Mouse (Mus musculus): ENCODE results near the gene Pam. TPM values are rescaled to one million over a fixed set of nuclear protein-coding genes. Genes with fewer than 3 reads are reported as not detected.

The Pam gene
- polyA plus RNA-seq, 1 experiment from 2014 or later, result 65.9 TPM

GRCm38 (mm10) chr1:97976072-97976471, 119.4 kb downstream of the Pam start:
- TF ChIP-seq CTCF (IDR thresholded peaks at IDR 0.05; ENCODE audit: low read depth), result 0 out of 2 replicates have a peak, but pooled peaks have one; percentile 11
- WGBS, result 56% methylated on average over 13 of the region's 13 CpGs
- ATAC-seq, result no peak
- H3K9ac ChIP-seq (ENCODE audit: low read depth, low read length), result no peak overlapping the region
- H3K4me2 ChIP-seq (replicated peaks; ENCODE audit: low read depth), result peak overlapping the region; percentile 86
- H3K4me1 ChIP-seq (replicated peaks; ENCODE audit: control insufficient read depth, insufficient read depth, low read length), result no peaks in the 10 kb centered on the region
- peak overlapping the region; percentile 67 for H3K4me3 ChIP-seq (ENCODE audit: low read depth, low read length)
- H3K36me3 ChIP-seq (ENCODE audit: control insufficient read depth, insufficient read depth), result 0 out of 2 replicates have a peak, but pooled peaks cover 3% of the 10 kb centered on the region
- H3K9me3 ChIP-seq (ENCODE audit: control insufficient read depth), result no peaks in the 10 kb centered on the region
- no peak overlapping the region for H3K27ac ChIP-seq (ENCODE audit: low read depth, low read length)
- H3K27me3 ChIP-seq (replicated peaks; ENCODE audit: control insufficient read depth, insufficient read depth, low read length), result no peaks in the 10 kb centered on the region

DNA sequence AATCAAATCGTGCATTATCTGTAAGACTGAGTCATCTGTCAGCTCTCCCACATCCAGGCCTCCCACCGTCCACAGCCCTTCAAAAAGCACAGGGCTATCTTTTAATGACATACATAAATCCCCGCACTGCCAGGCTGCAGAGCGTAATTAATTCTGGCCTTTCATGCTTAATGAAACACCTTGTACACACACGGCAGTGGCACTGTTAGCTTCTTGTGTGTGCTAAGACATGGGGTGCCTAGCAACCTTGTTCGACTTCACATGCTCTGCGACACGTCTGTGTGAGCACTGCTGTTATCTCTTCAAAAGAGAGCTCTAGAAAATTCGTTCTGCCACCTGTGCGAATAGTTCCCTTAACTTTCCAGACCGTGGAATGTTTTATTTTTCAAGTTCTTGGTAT, 120.5 kb downstream of the Pam start:
- Histone ChIP-seq H3K27me3 (replicated peaks; ENCODE audit: control insufficient read depth, insufficient read depth, low read length) (no peaks in the 10 kb centered on the region), H3K4me1 (replicated peaks; ENCODE audit: control insufficient read depth, insufficient read depth, low read length) (no peaks in the 10 kb centered on the region), H3K9ac (ENCODE audit: low read depth, low read length) (no peak overlapping the region), H3K36me3 (ENCODE audit: control insufficient read depth, insufficient read depth) (0 out of 2 replicates have a peak, but pooled peaks cover 3% of the 10 kb centered on the region), H3K9me3 (ENCODE audit: control insufficient read depth) (no peaks in the 10 kb centered on the region), H3K4me2 (replicated peaks; ENCODE audit: low read depth) (no peak overlapping the region), H3K4me3 (ENCODE audit: low read depth, low read length) (no peak overlapping the region), H3K27ac (ENCODE audit: low read depth, low read length) (no peak overlapping the region)
- 75% methylated on average over 11 of the region's 11 CpGs for WGBS
- no peak for TF ChIP-seq CTCF (IDR thresholded peaks at IDR 0.05; ENCODE audit: low read depth)
- ATAC-seq, result no peak

GRCm38 (mm10) chr1:97969765-97970164, 125.7 kb downstream of the Pam start:
- no peaks in the 10 kb centered on the region for H3K4me1 ChIP-seq (replicated peaks; ENCODE audit: control insufficient read depth, insufficient read depth, low read length)
- ATAC-seq, result no peak
- 0 out of 2 replicates have a peak, but pooled peaks cover 3% of the 10 kb centered on the region for H3K36me3 ChIP-seq (ENCODE audit: control insufficient read depth, insufficient read depth)
- H3K4me3 ChIP-seq (ENCODE audit: low read depth, low read length), result no peak overlapping the region
- no peaks in the 10 kb centered on the region for H3K9me3 ChIP-seq (ENCODE audit: control insufficient read depth)
- H3K4me2 ChIP-seq (replicated peaks; ENCODE audit: low read depth), result no peak overlapping the region
- H3K27me3 ChIP-seq (replicated peaks; ENCODE audit: control insufficient read depth, insufficient read depth, low read length), result no peaks in the 10 kb centered on the region
- 33% methylated on average over 4 of the region's 4 CpGs for WGBS
- no peak overlapping the region for H3K27ac ChIP-seq (ENCODE audit: low read depth, low read length)
- no peak overlapping the region for H3K9ac ChIP-seq (ENCODE audit: low read depth, low read length)
- no peak for TF ChIP-seq CTCF (IDR thresholded peaks at IDR 0.05; ENCODE audit: low read depth)

DNA sequence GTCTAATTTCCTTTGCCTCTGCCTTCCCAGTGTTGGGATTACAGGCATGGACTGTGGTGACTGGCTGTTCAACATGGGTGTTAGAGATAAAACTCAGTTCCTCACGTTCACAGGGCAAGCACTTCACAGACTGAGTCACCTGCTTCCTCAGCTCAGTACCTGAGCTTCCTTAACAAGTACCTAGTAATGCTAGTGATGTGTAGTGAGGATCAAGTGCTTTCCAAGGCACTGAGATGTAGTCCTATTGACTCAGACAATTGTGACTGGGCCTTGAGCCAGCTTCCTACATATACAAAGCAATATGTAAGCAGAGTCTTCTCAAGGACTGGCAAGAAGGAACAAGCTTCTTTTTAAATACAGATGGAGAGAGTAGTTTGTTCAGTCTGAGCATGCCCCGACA, 131.7 kb downstream of the Pam start:
- Histone ChIP-seq H3K4me3 (ENCODE audit: low read depth, low read length) (no peak overlapping the region), H3K4me2 (replicated peaks; ENCODE audit: low read depth) (no peak overlapping the region), H3K27me3 (replicated peaks; ENCODE audit: control insufficient read depth, insufficient read depth, low read length) (no peaks in the 10 kb centered on the region), H3K27ac (ENCODE audit: low read depth, low read length) (no peak overlapping the region), H3K4me1 (replicated peaks; ENCODE audit: control insufficient read depth, insufficient read depth, low read length) (no peaks in the 10 kb centered on the region), H3K9me3 (ENCODE audit: control insufficient read depth) (no peaks in the 10 kb centered on the region), H3K36me3 (ENCODE audit: control insufficient read depth, insufficient read depth) (no peaks in the 10 kb centered on the region), H3K9ac (ENCODE audit: low read depth, low read length) (no peak overlapping the region)
- WGBS, result 55% methylated on average over 2 of the region's 2 CpGs
- no peak for ATAC-seq
- TF ChIP-seq CTCF (IDR thresholded peaks at IDR 0.05; ENCODE audit: low read depth), result no peak

DNA sequence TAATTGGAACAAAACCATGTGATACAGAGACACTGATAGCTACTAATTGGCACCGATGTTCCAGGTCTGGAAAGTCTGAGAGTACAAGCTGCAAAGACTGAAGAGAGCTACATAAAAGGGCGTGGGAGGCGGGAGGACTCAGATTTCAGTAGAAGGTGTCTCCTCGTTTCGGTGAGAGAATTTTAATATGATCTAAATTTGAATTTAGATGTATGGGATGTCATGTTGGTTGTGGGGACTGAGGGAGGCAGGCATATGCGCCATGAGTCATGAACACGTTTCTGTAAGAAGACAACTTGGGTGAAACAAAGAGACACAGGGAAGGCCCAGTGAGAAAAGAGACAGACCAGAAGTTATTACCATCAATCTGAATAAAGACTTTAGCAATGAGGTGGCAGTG, 133.3 kb downstream of the Pam start:
- ATAC-seq, result no peak
- H3K4me2 ChIP-seq (replicated peaks; ENCODE audit: low read depth), result no peak overlapping the region
- TF ChIP-seq CTCF (IDR thresholded peaks at IDR 0.05; ENCODE audit: low read depth), result no peak
- H3K36me3 ChIP-seq (ENCODE audit: control insufficient read depth, insufficient read depth), result no peaks in the 10 kb centered on the region
- H3K27ac ChIP-seq (ENCODE audit: low read depth, low read length), result no peak overlapping the region
- H3K4me1 ChIP-seq (replicated peaks; ENCODE audit: control insufficient read depth, insufficient read depth, low read length), result no peaks in the 10 kb centered on the region
- no peaks in the 10 kb centered on the region for H3K27me3 ChIP-seq (replicated peaks; ENCODE audit: control insufficient read depth, insufficient read depth, low read length)
- WGBS, result 92% methylated on average over 7 of the region's 7 CpGs
- H3K9ac ChIP-seq (ENCODE audit: low read depth, low read length), result no peak overlapping the region
- H3K9me3 ChIP-seq (ENCODE audit: control insufficient read depth), result no peaks in the 10 kb centered on the region
- H3K4me3 ChIP-seq (ENCODE audit: low read depth, low read length), result no peak overlapping the region

- no peaks in the 10 kb centered on the region for H3K27me3 ChIP-seq (replicated peaks; ENCODE audit: control insufficient read depth, insufficient read depth, low read length)
- no peak overlapping the region for H3K9ac ChIP-seq (ENCODE audit: low read depth, low read length)
- WGBS, result 92% methylated on average over 3 of the region's 3 CpGs
- H3K9me3 ChIP-seq (ENCODE audit: control insufficient read depth), result no peaks in the 10 kb centered on the region
- H3K4me3 ChIP-seq (ENCODE audit: low read depth, low read length), result no peak overlapping the region
- no peaks in the 10 kb centered on the region for H3K4me1 ChIP-seq (replicated peaks; ENCODE audit: control insufficient read depth, insufficient read depth, low read length)
- no peak for ATAC-seq
- peaks cover 3% of the 10 kb centered on the region; the same call in 1 of the 2 replicates for H3K36me3 ChIP-seq (ENCODE audit: control insufficient read depth, insufficient read depth)
- TF ChIP-seq CTCF (IDR thresholded peaks at IDR 0.05; ENCODE audit: low read depth), result no peak
- H3K27ac ChIP-seq (ENCODE audit: low read depth, low read length), result no peak overlapping the region
- H3K4me2 ChIP-seq (replicated peaks; ENCODE audit: low read depth), result no peak overlapping the region
Measured at GRCm38 (mm10) chr1:97960681-97961080, 134.8 kb downstream of the Pam start.

DNA sequence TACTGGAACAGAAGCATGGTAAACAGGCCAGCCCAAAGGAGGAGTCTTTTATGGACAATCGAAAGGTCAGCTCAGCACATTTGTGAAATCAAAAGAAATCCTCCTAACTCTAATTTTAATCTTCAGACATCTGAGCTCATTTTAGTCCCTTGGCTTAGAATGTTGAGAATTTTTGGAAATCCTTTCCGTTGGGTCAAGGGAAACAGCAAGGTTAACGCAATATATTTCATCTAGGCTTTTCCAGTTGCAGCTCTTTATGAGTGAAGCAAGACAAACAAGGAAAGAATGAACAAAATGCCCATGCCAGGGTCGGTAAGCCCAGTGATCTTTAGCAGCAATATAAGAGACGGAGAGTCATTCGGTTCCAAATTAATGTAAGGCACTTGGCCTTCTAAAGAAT, 135.3 kb downstream of the Pam start:
- H3K9me3 ChIP-seq (ENCODE audit: control insufficient read depth), result no peaks in the 10 kb centered on the region
- H3K36me3 ChIP-seq (ENCODE audit: control insufficient read depth, insufficient read depth), result peaks cover 3% of the 10 kb centered on the region; the same call in 1 of the 2 replicates
- no peak overlapping the region for H3K4me3 ChIP-seq (ENCODE audit: low read depth, low read length)
- ATAC-seq, result no peak
- 90% methylated on average over 6 of the region's 6 CpGs for WGBS
- no peaks in the 10 kb centered on the region for H3K4me1 ChIP-seq (replicated peaks; ENCODE audit: control insufficient read depth, insufficient read depth, low read length)
- H3K27me3 ChIP-seq (replicated peaks; ENCODE audit: control insufficient read depth, insufficient read depth, low read length), result no peaks in the 10 kb centered on the region
- H3K9ac ChIP-seq (ENCODE audit: low read depth, low read length), result no peak overlapping the region
- TF ChIP-seq CTCF (IDR thresholded peaks at IDR 0.05; ENCODE audit: low read depth), result no peak
- H3K27ac ChIP-seq (ENCODE audit: low read depth, low read length), result no peak overlapping the region
- no peak overlapping the region for H3K4me2 ChIP-seq (replicated peaks; ENCODE audit: low read depth)
